Mouse (Mus musculus): Measurements from ENCODE around the gene Zfp689. TPM values are rescaled to one million over a fixed set of nuclear protein-coding genes. Genes with fewer than 3 reads are reported as not detected.
A peak's percentile ranks its signal among the peaks of the same experiment; 100 is the strongest.
"Not testable (repeated sequence)": the region's sequence is repeated elsewhere in the genome, so short reads cannot be mapped to it uniquely, and the experiment has no call there.

Gene Zfp689
- polyA plus RNA-seq, 1 experiment from 2014 or later, result 3.3 TPM

DNA sequence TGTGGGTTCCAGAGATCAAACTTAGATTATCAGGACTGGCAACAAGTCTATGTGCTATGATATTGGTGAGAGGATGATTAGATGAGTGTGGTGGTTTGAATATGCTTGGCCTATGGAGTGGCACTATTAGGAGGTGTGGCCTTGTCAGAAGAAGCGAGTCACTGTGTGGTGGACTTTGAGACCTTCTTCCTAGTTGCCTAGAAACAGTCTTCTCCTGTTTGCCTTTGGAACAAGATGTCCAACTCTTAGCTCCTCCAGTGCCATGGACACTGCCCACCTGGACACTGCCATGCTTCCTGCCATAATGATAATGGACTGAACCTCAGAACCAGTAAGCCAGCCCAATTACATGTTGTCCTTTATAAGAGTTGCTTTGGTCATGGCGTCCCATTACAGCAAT is 23.0 kb downstream of the Zfp689 start:
- no peak overlapping the region for H3K4me2 ChIP-seq
- ATAC-seq, result no peak
- no peaks in the 10 kb centered on the region for H3K36me3 ChIP-seq
- H3K9ac ChIP-seq, result no peak overlapping the region
- peaks cover 15% of the 10 kb centered on the region for H3K4me1 ChIP-seq
- H3K9me3 ChIP-seq (replicated peaks), result no peaks in the 10 kb centered on the region
- H3K27ac ChIP-seq, result no peak overlapping the region
- H3K4me3 ChIP-seq, result no peak overlapping the region
- WGBS (ENCODE audit: insufficient replicate concordance), result 64% methylated on average over 2 of the region's 2 CpGs
- peaks cover 25% of the 10 kb centered on the region for H3K27me3 ChIP-seq (replicated peaks)

- ATAC-seq, result no peak
- H3K4me1 ChIP-seq, result peaks cover 22% of the 10 kb centered on the region
- no peaks in the 10 kb centered on the region for H3K9me3 ChIP-seq (replicated peaks)
- peaks cover 25% of the 10 kb centered on the region for H3K27me3 ChIP-seq (replicated peaks)
- H3K4me2 ChIP-seq, result no peak overlapping the region
- WGBS (ENCODE audit: insufficient replicate concordance), result 72% methylated on average over 3 of the region's 3 CpGs
- no peaks in the 10 kb centered on the region for H3K36me3 ChIP-seq
- H3K9ac ChIP-seq, result no peak overlapping the region
- no peak overlapping the region for H3K4me3 ChIP-seq
- no peak overlapping the region for H3K27ac ChIP-seq
Measured at GRCm38 (mm10) chr7:127425291-127425690, 23.7 kb downstream of the Zfp689 start.

DNA sequence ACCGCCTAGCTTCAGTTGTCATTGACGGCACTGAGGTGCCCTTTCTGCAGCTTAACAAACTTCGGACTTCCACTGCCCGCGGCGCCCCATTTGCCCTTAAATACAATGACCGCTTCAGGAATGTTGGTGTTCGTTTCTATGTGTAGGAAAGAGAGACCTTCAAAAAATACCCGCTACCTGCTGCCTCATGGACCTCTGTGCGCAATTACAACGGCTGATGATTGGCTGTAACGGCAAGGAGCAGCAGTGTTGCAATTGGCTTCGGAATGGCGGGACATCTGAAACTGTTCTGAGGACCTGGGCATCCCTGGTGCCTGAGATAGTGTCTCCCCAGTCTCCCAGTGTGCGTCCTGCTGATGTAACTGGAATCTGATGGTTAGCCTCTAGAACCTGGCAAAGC is 26.7 kb downstream of the Zfp689 start:
- ATAC-seq, result peak; percentile 64
- H3K4me1 ChIP-seq, result peaks cover 22% of the 10 kb centered on the region
- 1% methylated on average over 15 of the region's 15 CpGs for WGBS (ENCODE audit: insufficient replicate concordance)
- peak overlapping the region; percentile 88 for H3K4me3 ChIP-seq
- peak overlapping the region; percentile 86 for H3K9ac ChIP-seq
- H3K36me3 ChIP-seq, result peaks cover 14% of the 10 kb centered on the region
- peaks cover 25% of the 10 kb centered on the region for H3K27me3 ChIP-seq (replicated peaks)
- peak overlapping the region; percentile 92 for H3K4me2 ChIP-seq
- no peak overlapping the region for H3K27ac ChIP-seq
- H3K9me3 ChIP-seq (replicated peaks), result no peaks in the 10 kb centered on the region

- H3K9me3 ChIP-seq (replicated peaks), result no peaks in the 10 kb centered on the region
- H3K27ac ChIP-seq, result peak within 1 kb of the TSS; percentile 73
- H3K9ac ChIP-seq, result peak within 1 kb of the TSS; percentile 86
- 1% methylated on average over 48 of the region's 48 CpGs for WGBS (ENCODE audit: insufficient replicate concordance)
- peaks cover 14% of the 10 kb centered on the region for H3K36me3 ChIP-seq
- ATAC-seq, result peak; percentile 94
- peaks cover 22% of the 10 kb centered on the region for H3K4me1 ChIP-seq
- peaks cover 25% of the 10 kb centered on the region for H3K27me3 ChIP-seq (replicated peaks)
- peak within 1 kb of the TSS; percentile 92 for H3K4me2 ChIP-seq
- peak within 1 kb of the TSS; percentile 88 for H3K4me3 ChIP-seq
Measured at GRCm38 (mm10) chr7:127421388-127422191, 27.4 kb downstream of the Zfp689 start, which contains the start of gene Zfp688. TSS of gene Zfp688 (minus strand) at chr7:127422068.

DNA sequence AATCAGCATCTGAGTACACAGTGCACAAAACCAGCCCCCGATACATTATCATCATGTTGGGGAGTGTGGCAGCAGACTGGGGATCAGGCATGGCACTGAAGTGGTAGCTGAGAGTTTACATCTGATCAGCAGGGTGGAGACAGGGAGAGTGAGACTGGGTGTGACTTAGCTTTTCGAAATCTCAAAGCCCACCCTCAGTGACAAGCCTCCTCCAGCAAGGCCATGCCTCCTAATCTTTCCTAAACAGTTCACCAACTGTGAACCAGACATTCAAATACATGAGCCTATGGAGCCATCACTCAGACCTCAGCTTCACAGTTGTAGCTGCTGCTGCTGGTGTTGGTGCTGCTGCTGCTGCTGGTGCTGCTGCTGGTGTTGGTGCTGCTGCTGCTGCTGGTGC is 37.5 kb downstream of the Zfp689 start:
- no peaks in the 10 kb centered on the region for H3K9me3 ChIP-seq (replicated peaks)
- H3K9ac ChIP-seq, result no peak overlapping the region
- no peaks in the 10 kb centered on the region for H3K36me3 ChIP-seq
- 0 out of 2 replicates have a peak, but pooled peaks have one; percentile 27 for ATAC-seq
- H3K27me3 ChIP-seq (replicated peaks), result no peaks in the 10 kb centered on the region
- H3K4me2 ChIP-seq, result no peak overlapping the region
- WGBS (ENCODE audit: insufficient replicate concordance), result 52% methylated on average over 2 of the region's 2 CpGs
- peaks cover 10% of the 10 kb centered on the region for H3K4me1 ChIP-seq
- no peak overlapping the region for H3K27ac ChIP-seq
- H3K4me3 ChIP-seq, result no peak overlapping the region

GRCm38 (mm10) chr7:127406002-127406987 is 42.7 kb downstream of the Zfp689 start, which contains the start of gene Zfp764:
TSS of gene Zfp764 (minus strand) at chr7:127406822.
- Histone ChIP-seq H3K4me2 (peak within 1 kb of the TSS; percentile 92), H3K4me3 (peak within 1 kb of the TSS; percentile 66), H3K27ac (peak within 1 kb of the TSS; percentile 36; the same call in 1 of the 2 replicates), H3K9ac (peak within 1 kb of the TSS; percentile 72), H3K4me1 (peaks cover 13% of the 10 kb centered on the region; the same call in 1 of the 2 replicates)
- WGBS (ENCODE audit: insufficient replicate concordance), result 5% methylated on average over 40 of the region's 40 CpGs
- not testable (repeated sequence) for H3K9me3 ChIP-seq (replicated peaks); H3K36me3 ChIP-seq; H3K27me3 ChIP-seq (replicated peaks)
- ATAC-seq, result peak; percentile 77

GRCm38 (mm10) chr7:127404101-127404500 is 44.9 kb downstream of the Zfp689 start:
- H3K27ac ChIP-seq; H3K9ac ChIP-seq; H3K4me3 ChIP-seq; H3K9me3 ChIP-seq (replicated peaks); H3K4me2 ChIP-seq; H3K27me3 ChIP-seq (replicated peaks); H3K36me3 ChIP-seq; ATAC-seq: not testable (repeated sequence)
- H3K4me1 ChIP-seq, result peaks cover 29% of the 10 kb centered on the region
- 77% methylated on average over 6 of the region's 6 CpGs for WGBS (ENCODE audit: insufficient replicate concordance)

DNA sequence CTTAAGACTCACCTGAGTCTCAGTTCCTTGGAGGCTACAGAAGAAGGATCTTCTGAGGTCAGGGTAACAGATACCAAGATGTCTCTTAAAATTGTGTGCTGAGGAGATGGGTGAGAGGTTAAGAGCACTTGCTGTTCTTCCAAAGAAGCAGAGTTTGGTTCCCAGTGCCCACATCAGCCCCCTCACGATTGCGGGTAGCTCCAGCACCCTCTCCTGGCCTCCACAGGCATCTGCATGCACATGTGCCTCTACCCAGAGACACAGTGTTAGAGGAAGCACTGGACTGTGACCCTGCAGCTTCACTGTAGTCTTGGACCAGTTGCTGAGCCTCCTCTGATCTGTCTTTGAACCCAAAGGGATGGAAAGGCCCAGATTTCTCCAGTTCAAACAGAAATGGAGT is 46.0 kb downstream of the Zfp689 start:
- no peak overlapping the region for H3K27ac ChIP-seq
- no peak overlapping the region for H3K4me2 ChIP-seq
- H3K4me3 ChIP-seq, result no peak overlapping the region
- H3K36me3 ChIP-seq, result peaks cover 7% of the 10 kb centered on the region
- ATAC-seq, result no peak
- no peaks in the 10 kb centered on the region for H3K9me3 ChIP-seq (replicated peaks)
- H3K9ac ChIP-seq, result no peak overlapping the region
- H3K4me1 ChIP-seq, result peaks cover 29% of the 10 kb centered on the region
- H3K27me3 ChIP-seq (replicated peaks), result peaks cover 1% of the 10 kb centered on the region; the same call in 1 of the 2 replicates
- WGBS (ENCODE audit: insufficient replicate concordance), result 33% methylated on average over 2 of the region's 2 CpGs

GRCm38 (mm10) chr7:127400355-127400754 is 48.6 kb downstream of the Zfp689 start:
- peaks cover 7% of the 10 kb centered on the region for H3K36me3 ChIP-seq
- peaks cover 16% of the 10 kb centered on the region for H3K4me1 ChIP-seq
- no peaks in the 10 kb centered on the region for H3K9me3 ChIP-seq (replicated peaks)
- peaks cover 18% of the 10 kb centered on the region for H3K27me3 ChIP-seq (replicated peaks)
- H3K4me3 ChIP-seq, result no peak overlapping the region
- H3K4me2 ChIP-seq, result no peak overlapping the region
- WGBS (ENCODE audit: insufficient replicate concordance), result 47% methylated on average over 3 of the region's 3 CpGs
- ATAC-seq, result no peak
- no peak overlapping the region for H3K9ac ChIP-seq
- no peak overlapping the region for H3K27ac ChIP-seq

DNA sequence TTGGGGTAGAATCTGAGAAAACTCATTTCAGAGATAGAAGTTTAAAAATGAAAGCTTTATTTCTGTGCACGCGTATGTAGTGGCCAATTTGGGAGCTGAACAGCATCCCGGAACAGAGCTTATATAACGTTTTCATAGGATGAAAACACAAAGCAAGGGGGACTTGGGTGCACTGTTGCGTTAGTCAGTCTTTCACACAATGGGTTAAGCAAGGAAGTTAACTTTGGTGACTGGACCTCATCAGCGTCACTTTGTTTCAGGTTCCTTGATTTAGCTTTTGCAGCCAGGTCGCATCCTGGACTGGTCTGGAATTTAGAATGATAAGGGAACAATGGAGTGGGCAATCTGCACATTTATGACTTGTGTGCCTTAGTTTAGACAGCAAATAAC is 55.0 kb downstream of the Zfp689 start:
- 18% methylated on average over 7 of the region's 7 CpGs for WGBS (ENCODE audit: insufficient replicate concordance)
- 0 out of 2 replicates have a peak overlapping the region, but pooled peaks have one; percentile 16 for H3K27ac ChIP-seq

GRCm38 (mm10) chr7:127393157-127393943 is 55.6 kb downstream of the Zfp689 start, which contains the start of gene E430018J23Rik:
TSS of gene E430018J23Rik (minus strand) at chr7:127393629.
- Histone ChIP-seq H3K27me3 (replicated peaks) (peaks cover 18% of the 10 kb centered on the region), H3K36me3 (peaks cover 12% of the 10 kb centered on the region), H3K9ac (peak within 1 kb of the TSS; percentile 80), H3K4me3 (peak within 1 kb of the TSS; percentile 74), H3K4me2 (peak within 1 kb of the TSS; percentile 90), H3K4me1 (peaks cover 29% of the 10 kb centered on the region), H3K9me3 (replicated peaks) (no peaks in the 10 kb centered on the region), H3K27ac (peak within 1 kb of the TSS; percentile 83)
- peak; percentile 88 for ATAC-seq
- WGBS (ENCODE audit: insufficient replicate concordance), result under 1% methylated on average over 45 of the region's 45 CpGs

More for the DNA sequence above, 55.0 kb downstream of the Zfp689 start:
- Histone ChIP-seq H3K4me2 (peak overlapping the region; percentile 90), H3K4me3 (peak overlapping the region; percentile 74), H3K27me3 (replicated peaks) (peaks cover 18% of the 10 kb centered on the region), H3K4me1 (peaks cover 29% of the 10 kb centered on the region), H3K36me3 (peaks cover 12% of the 10 kb centered on the region), H3K9me3 (replicated peaks) (no peaks in the 10 kb centered on the region), H3K9ac (peak overlapping the region; percentile 80)
- no peak; the same call in 1 of the 2 replicates for ATAC-seq
